Mouse (Mus musculus) limb, embryonic 12.5 days (tissue): ENCODE measurements around the gene Eml3. TPM values are rescaled to one million over a fixed set of nuclear protein-coding genes. Genes with fewer than 3 reads are reported as not detected.

Experiments used
- ATAC-seq: fragments of 200-750 bp; cut with Nextera tagmentation; 2 replicates; pipeline ENCODE4 v1.8.0; 2017; ENCODE audit warnings: low read depth, moderate TSS enrichment; ENCODE audit not compliant: insufficient number of reproducible peaks, insufficient read depth, low FRiP score, low TSS enrichment
- H3K27ac ChIP-seq: fragments of 300-500 bp; sonication (generic); 2 replicates; pipeline ENCODE4 v1.5.1; 2016; ENCODE audit warnings: mild to moderate bottlenecking, moderate library complexity
- H3K27me3 ChIP-seq: fragments of 300-500 bp; sonication (generic); 2 replicates; pipeline ENCODE4 v1.6.1; 2016; ENCODE audit warnings: mild to moderate bottlenecking, moderate library complexity
- H3K36me3 ChIP-seq: fragments of 300-500 bp; sonication (generic); 2 replicates; pipeline ENCODE4 v1.6.1; 2016; ENCODE audit warnings: mild to moderate bottlenecking, moderate library complexity
- H3K4me1 ChIP-seq: fragments of 300-500 bp; sonication (generic); replicated peaks from 2 replicates; pipeline ENCODE4 v1.6.1; 2016
- H3K4me2 ChIP-seq: fragments of 300-500 bp; sonication (generic); 2 replicates; pipeline ENCODE4 v1.6.1; 2016; ENCODE audit warnings: mild to moderate bottlenecking, moderate library complexity
- H3K4me3 ChIP-seq: fragments of 300-500 bp; sonication (generic); replicated peaks from 2 replicates; pipeline ENCODE4 v1.5.1; 2016; ENCODE audit warnings: mild to moderate bottlenecking
- H3K9ac ChIP-seq: fragments of 300-500 bp; sonication (generic); replicated peaks from 2 replicates; pipeline ENCODE4 v1.6.1; 2016; ENCODE audit warnings: mild to moderate bottlenecking, moderate library complexity
- H3K9me3 ChIP-seq: fragments of 300-500 bp; sonication (generic); 2 replicates; pipeline ENCODE4 v1.6.1; 2016; ENCODE audit warnings: mild to moderate bottlenecking, moderate library complexity
- WGBS: fragments of 180-500 bp; shearing (Covaris S2); methylation state at CpG from one replicate; pipeline ENCODE4 v1.1.7; 2016; 5-methylcytosine and 5-hydroxymethylcytosine counted together
- microRNA-seq: library from miRNA; unstranded; fragments of <30 nt; microRNA quantifications from one replicate; pipeline ENCODE4, GENCODE M21; 2017
- polyA plus RNA-seq: library from polyadenylated mRNA; unstranded; fragments of >200 nt; fragmentation: Nextera tagmentation; extraction: Ambion mirVana; gene quantifications from 2 replicates; pipeline ENCODE4 v1.2.1, GENCODE M21; 2016

The Eml3 gene
- polyA plus RNA-seq, 1 experiment from 2014 or later = 34.9 TPM

DNA sequence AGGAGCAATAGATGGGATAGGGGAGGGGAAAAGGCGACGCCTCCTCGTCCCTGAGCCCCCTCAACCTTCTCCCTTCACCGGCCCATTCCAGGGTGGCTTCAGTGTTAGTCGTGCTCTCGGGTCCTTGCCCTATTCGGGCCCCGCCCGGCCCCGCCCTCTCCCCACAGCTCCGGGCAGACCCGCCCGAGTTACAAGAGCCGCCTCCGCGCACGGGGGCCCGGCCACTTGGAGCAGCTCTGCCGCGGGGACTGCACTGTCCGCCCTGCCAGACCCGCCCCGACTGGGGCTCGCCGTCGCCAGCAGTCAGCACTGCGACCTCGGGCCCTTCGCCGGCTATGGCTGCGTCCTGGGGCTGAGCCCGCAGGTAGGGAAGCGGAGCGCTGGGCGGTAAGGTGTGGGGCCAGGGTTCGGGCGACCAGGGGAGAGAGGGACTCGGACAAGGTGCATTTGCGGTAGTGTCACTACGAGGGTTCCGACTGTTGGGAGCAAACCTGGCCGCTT lies 59.8 kb downstream of the Eml3 start, which contains the start of gene Ahnak:
Gene Ahnak (plus strand): TSS at position 219 of the 501 bp plus-strand sequence.
- ATAC-seq = peak; percentile 48
- no peaks in the 10 kb centered on the region for H3K27me3 ChIP-seq
- under 1% methylated on average over 41 of the region's 42 CpGs for WGBS
- H3K36me3 ChIP-seq = no peaks in the 10 kb centered on the region
- peak within 1 kb of the TSS; percentile 79 for H3K4me2 ChIP-seq
- H3K9ac ChIP-seq = peak within 1 kb of the TSS; percentile 88
- peaks cover 58% of the 10 kb centered on the region for H3K4me1 ChIP-seq
- H3K4me3 ChIP-seq = peak within 1 kb of the TSS; percentile 81
- peak within 1 kb of the TSS; percentile 96 for H3K27ac ChIP-seq
- H3K9me3 ChIP-seq = no peaks in the 10 kb centered on the region

DNA sequence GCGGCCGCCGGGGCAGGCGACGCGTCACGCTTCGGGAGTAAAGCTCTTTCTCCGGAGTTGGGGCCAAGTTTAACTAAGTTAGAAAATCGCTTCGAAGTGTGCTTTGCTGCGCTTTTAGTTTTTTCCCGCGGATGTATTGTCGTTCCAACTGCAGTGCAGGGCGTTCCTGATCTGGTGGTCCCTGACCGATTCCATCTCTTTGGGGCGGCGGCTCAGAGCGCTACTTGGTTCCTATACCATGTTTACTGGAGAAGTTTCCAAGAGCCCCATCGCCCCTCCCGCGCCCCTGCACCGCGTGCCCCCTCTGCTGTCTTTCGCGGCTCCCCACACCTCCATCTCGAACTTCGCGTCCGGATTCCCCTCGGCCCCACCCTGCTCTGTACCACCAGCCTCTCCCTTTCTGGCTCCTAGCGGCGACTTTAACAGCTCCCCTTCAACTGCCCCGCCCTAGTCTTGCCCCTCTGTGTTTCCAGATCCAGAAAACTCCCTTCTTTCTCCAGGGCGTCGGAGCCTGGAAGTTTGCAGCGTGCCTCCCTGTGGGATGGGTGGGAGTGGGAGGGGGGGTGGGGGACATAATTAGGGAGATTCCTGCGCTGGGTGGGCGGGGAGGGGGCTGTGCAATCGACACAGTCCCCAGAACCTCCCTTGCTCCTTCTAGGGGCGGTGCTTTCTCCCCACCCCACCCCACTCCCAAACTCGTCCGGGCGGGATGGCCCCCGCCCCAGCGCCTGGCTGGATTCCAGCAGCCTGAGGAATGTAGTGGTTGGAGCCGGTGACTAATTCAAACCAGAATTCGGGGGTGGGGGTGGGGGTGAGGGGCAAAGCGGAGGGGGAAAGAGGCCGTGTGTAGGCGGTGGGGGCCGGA lies 60.4 kb downstream of the Eml3 start:
- peak; percentile 84 for ATAC-seq
- Histone ChIP-seq H3K4me2 (peak overlapping the region; percentile 79), H3K36me3 (no peaks in the 10 kb centered on the region), H3K4me1 (peaks cover 51% of the 10 kb centered on the region), H3K4me3 (peak overlapping the region; percentile 81), H3K9ac (peak overlapping the region; percentile 88), H3K9me3 (no peaks in the 10 kb centered on the region), H3K27me3 (no peaks in the 10 kb centered on the region), H3K27ac (peak overlapping the region; percentile 96)
- under 1% methylated on average over 53 of the region's 53 CpGs for WGBS

DNA sequence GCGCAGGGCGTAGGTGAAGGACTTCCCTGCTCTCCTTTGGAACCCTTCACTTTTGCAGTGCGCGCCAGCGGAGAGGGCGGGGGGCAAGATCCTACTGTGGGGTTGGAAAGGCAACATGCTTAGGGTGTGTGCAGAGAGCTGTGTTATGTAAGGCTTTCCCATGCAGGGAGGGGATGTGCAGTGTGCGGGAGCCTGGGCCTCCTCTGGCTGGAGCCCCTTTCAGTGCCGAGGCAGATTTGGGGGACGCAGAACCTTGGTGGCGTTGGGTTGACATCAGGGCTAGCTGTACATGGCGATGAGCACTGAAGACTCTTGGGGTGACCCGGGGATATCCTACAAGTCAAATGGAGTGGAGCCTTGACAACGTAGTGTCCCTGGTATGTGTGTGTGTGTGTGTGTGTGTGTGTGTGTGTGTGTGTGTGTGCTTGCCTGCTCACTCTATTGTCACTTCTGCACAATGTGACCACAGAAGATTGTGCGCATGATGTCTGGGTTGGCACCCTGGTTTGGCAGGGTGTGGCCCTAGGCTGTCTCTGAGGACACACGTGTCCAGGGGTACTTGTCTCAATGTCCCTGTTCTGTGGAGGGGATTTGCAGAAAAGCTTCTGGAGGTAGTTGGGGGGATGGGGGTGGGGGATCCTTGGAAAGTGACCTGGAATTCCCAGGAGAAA lies 61.2 kb downstream of the Eml3 start:
- peak; percentile 81 for ATAC-seq
- Histone ChIP-seq H3K9ac (peak overlapping the region; percentile 88), H3K9me3 (no peaks in the 10 kb centered on the region), H3K36me3 (no peaks in the 10 kb centered on the region), H3K4me2 (peak overlapping the region; percentile 79), H3K27ac (peak overlapping the region; percentile 96), H3K4me1 (peaks cover 47% of the 10 kb centered on the region), H3K4me3 (peak overlapping the region; percentile 81), H3K27me3 (no peaks in the 10 kb centered on the region)
- 12% methylated on average over 15 of the region's 15 CpGs for WGBS

Small RNA genes within 50 kb of the gene (microRNA-seq; reads per million reads assigned to microRNA genes)
- gene Mir5136 = not detected

Other genes starting within 250 kb of the Eml3 start
- 114 and 115 TPM in 2 replicates for gene Slc3a2, start 206.2 kb upstream of the Eml3 start, polyA plus RNA-seq
- 92.4 and 96.6 TPM in 2 replicates for gene Wdr74, start 193.7 kb upstream of the Eml3 start, polyA plus RNA-seq
- 2.7 and 3.5 TPM in 2 replicates for gene 1700092M07Rik, start 188.8 kb upstream of the Eml3 start, polyA plus RNA-seq
- 168 and 169 TPM in 2 replicates for gene Stx5a, start 188.1 kb upstream of the Eml3 start, polyA plus RNA-seq
- gene Nxf1, start 172.5 kb upstream of the Eml3 start, polyA plus RNA-seq = 219 and 237 TPM in 2 replicates
- 206 and 215 TPM in 2 replicates for gene Tmem223, start 158.6 kb upstream of the Eml3 start, polyA plus RNA-seq
- gene Tmem179b, start 155.1 kb upstream of the Eml3 start, polyA plus RNA-seq = 50.2 and 51.5 TPM in 2 replicates
- 38.8 and 41.8 TPM in 2 replicates for gene Taf6l, start 143.1 kb upstream of the Eml3 start, polyA plus RNA-seq
- 174 and 189 TPM in 2 replicates for gene Polr2g, start 131.0 kb upstream of the Eml3 start, polyA plus RNA-seq
- 6.1 and 6.2 TPM in 2 replicates for gene Zbtb3, start 127.0 kb upstream of the Eml3 start, polyA plus RNA-seq
- gene Ttc9c, start 110.2 kb upstream of the Eml3 start, polyA plus RNA-seq = 70.3 and 77.2 TPM in 2 replicates
- gene Hnrnpul2, start 109.5 kb upstream of the Eml3 start, polyA plus RNA-seq = 6.0 and 6.7 TPM in 2 replicates
- not detected in 2 replicates for gene AC129217.1, start 99.8 kb upstream of the Eml3 start, polyA plus RNA-seq
- gene Bscl2, start 92.1 kb upstream of the Eml3 start, polyA plus RNA-seq = 43.1 and 43.2 TPM in 2 replicates
- gene Gng3, start 90.4 kb upstream of the Eml3 start, polyA plus RNA-seq = 10.7 and 12.0 TPM in 2 replicates
- gene Lrrn4cl, start 78.8 kb upstream of the Eml3 start, polyA plus RNA-seq = 0.24 and 0.58 TPM in 2 replicates
- 184 and 185 TPM in 2 replicates for gene Ubxn1, start 58.1 kb upstream of the Eml3 start, polyA plus RNA-seq
- 64.0 and 66.0 TPM in 2 replicates for gene Uqcc3, start 48.6 kb upstream of the Eml3 start, polyA plus RNA-seq
- gene Lbhd1, start 45.8 kb upstream of the Eml3 start, polyA plus RNA-seq = 82.5 and 112 TPM in 2 replicates
- gene Gm49403, start 45.6 kb upstream of the Eml3 start, polyA plus RNA-seq = not detected in 2 replicates
- 112 and 114 TPM in 2 replicates for gene 1810009A15Rik, start 40.7 kb upstream of the Eml3 start, polyA plus RNA-seq
- gene Gm49416, start 40.6 kb upstream of the Eml3 start, polyA plus RNA-seq = not detected in 2 replicates
- 48.9 and 51.3 TPM in 2 replicates for gene Ints5, start 36.5 kb upstream of the Eml3 start, polyA plus RNA-seq
- 116 and 117 TPM in 2 replicates for gene Ganab, start 31.5 kb upstream of the Eml3 start, polyA plus RNA-seq
- gene B3gat3, start 9.2 kb upstream of the Eml3 start, polyA plus RNA-seq = 53.5 and 53.6 TPM in 2 replicates
- 2.4 and 2.6 TPM in 2 replicates for gene Rom1, start 196 bp upstream of the Eml3 start, polyA plus RNA-seq
- 227 and 231 TPM in 2 replicates for gene Mta2, start 12.3 kb downstream of the Eml3 start, polyA plus RNA-seq
- gene Tut1, start 24.3 kb downstream of the Eml3 start, polyA plus RNA-seq = 37.9 and 39.7 TPM in 2 replicates
- 472 and 476 TPM in 2 replicates for gene Eef1g, start 37.5 kb downstream of the Eml3 start, polyA plus RNA-seq
- 20.5 and 24.1 TPM in 2 replicates for gene Ahnak, start 59.7 kb downstream of the Eml3 start, polyA plus RNA-seq
- not detected in 2 replicates for gene Scgb1a1, start 158.4 kb downstream of the Eml3 start, polyA plus RNA-seq
- 23.2 and 24.0 TPM in 2 replicates for gene Asrgl1, start 206.1 kb downstream of the Eml3 start, polyA plus RNA-seq